18 mouse cellular contexts compared by ENCODE assay signal in genomic region chr8:93920590-93920948, GRCm38 (mm10).
DNase-seq lines count a peak whose midpoint lies in the region; ATAC-seq and TF ChIP-seq lines count a peak whose summit lies in the region.
"Had no signal": no experiment of that assay in that cellular context is flagged by ENCODE, and none has a peak within 500 bp of the region (broad histone marks: within the 10 kb centered on the region; RNA-seq: fewer than 3 reads in every experiment).

No protein-coding gene starts in this region.

- no peaks in the 10 kb centered on the region for H3K27me3 ChIP-seq in cerebellum, adult 2 months (ENCODE audit: control insufficient read depth, insufficient read depth, low read length)
- no peaks in the 10 kb centered on the region for H3K27me3 ChIP-seq in neural tube, embryonic 13.5 days
- no peaks in the 10 kb centered on the region for H3K27me3 ChIP-seq in hindbrain, embryonic 14.5 days (ENCODE audit: control insufficient read depth, insufficient read depth, low read length)
- no peaks in the 10 kb centered on the region for H3K27me3 ChIP-seq in neural tube, embryonic 15.5 days (replicated peaks)
- H3K27me3 ChIP-seq: liver, embryonic 13.5 days had no signal

- peak; percentile 49 to 63 for DNase-seq in cerebellum, adult 2 months
- DNase-seq in cerebellum, adult 8-10 months, result no peak
- no peak for DNase-seq in neural tube, embryonic 10.5 days (ENCODE audit: extremely low spot score, low spot score)
- DNase-seq in hindbrain, embryonic 14.5 days (ENCODE audit: low spot score), result no peak
- DNase-seq in kidney, postnatal 10 days, result no peak
- no peak for DNase-seq in adrenal gland, adult (ENCODE audit: inconsistent age in 2 of 2, low spot score in 1 of 2)
- DNase-seq: gastrocnemius, postnatal 14 days; heart, postnatal 14 days; kidney, adult 18-20 months; kidney, postnatal 4 days; layer of hippocampus, postnatal 36 days; liver, embryonic 13.5 days; right cerebral cortex, postnatal 4 days; thymus, adult 18-20 months had no signal

- WGBS in cerebellum, adult 2 months, result 28% methylated on average over 7 of the region's 7 CpGs
- 76% methylated on average over 7 of the region's 7 CpGs for WGBS in neural tube, embryonic 13.5 days
- 69% methylated on average over 7 of the region's 7 CpGs for WGBS in hindbrain, embryonic 14.5 days
- WGBS in neural tube, embryonic 15.5 days, result 75% methylated on average over 7 of the region's 7 CpGs

- H3K9me3 ChIP-seq in neural tube, embryonic 13.5 days, result no peaks in the 10 kb centered on the region
- no peaks in the 10 kb centered on the region for H3K9me3 ChIP-seq in hindbrain, embryonic 14.5 days (ENCODE audit: control insufficient read depth, low read length)
- H3K9me3 ChIP-seq in neural tube, embryonic 15.5 days (replicated peaks), result no peaks in the 10 kb centered on the region
- H3K9me3 ChIP-seq: heart, embryonic 10.5 days; liver, embryonic 13.5 days had no signal

- TF ChIP-seq POLR2A in cerebellum, adult 2 months (IDR thresholded peaks at IDR 0.05; ENCODE audit: borderline replicate concordance, insufficient read depth, low read length), result no peak

- H3K27ac ChIP-seq in cerebellum, adult 2 months (ENCODE audit: insufficient read depth, low read length), result peak overlapping the region; percentile 94
- peak overlapping the region; percentile 89 for H3K27ac ChIP-seq in neural tube, embryonic 13.5 days (replicated peaks)
- peak overlapping the region; percentile 91; the same call in 1 of the 2 replicates for H3K27ac ChIP-seq in hindbrain, embryonic 14.5 days
- peak overlapping the region; percentile 84 for H3K27ac ChIP-seq in neural tube, embryonic 15.5 days (replicated peaks)
- H3K27ac ChIP-seq: heart, embryonic 10.5 days; liver, embryonic 13.5 days had no signal

- no peak overlapping the region for H3K4me2 ChIP-seq in neural tube, embryonic 13.5 days
- H3K4me2 ChIP-seq in hindbrain, embryonic 14.5 days (replicated peaks), result no peak overlapping the region
- H3K4me2 ChIP-seq in neural tube, embryonic 15.5 days, result no peak overlapping the region
- H3K4me2 ChIP-seq: liver, embryonic 13.5 days had no signal

- H3K4me1 ChIP-seq in cerebellum, adult 2 months (ENCODE audit: control insufficient read depth, insufficient read depth, low read length), result peaks cover 82% of the 10 kb centered on the region
- peaks cover 91% of the 10 kb centered on the region for H3K4me1 ChIP-seq in neural tube, embryonic 13.5 days (replicated peaks)
- H3K4me1 ChIP-seq in hindbrain, embryonic 14.5 days (replicated peaks; ENCODE audit: control insufficient read depth, insufficient read depth, low read length), result peaks cover 85% of the 10 kb centered on the region
- peaks cover 66% of the 10 kb centered on the region for H3K4me1 ChIP-seq in neural tube, embryonic 15.5 days
- H3K4me1 ChIP-seq: liver, embryonic 13.5 days had no signal

- TF ChIP-seq CTCF in cerebellum, adult 2 months (IDR thresholded peaks at IDR 0.05; ENCODE audit: borderline replicate concordance, insufficient read depth, low read depth, low read length), result no peak

- no peak overlapping the region for H3K4me3 ChIP-seq in cerebellum, adult 2 months (replicated peaks; ENCODE audit: insufficient read depth, low read depth, low read length)
- no peak overlapping the region for H3K4me3 ChIP-seq in neural tube, embryonic 13.5 days
- H3K4me3 ChIP-seq in hindbrain, embryonic 14.5 days (replicated peaks; ENCODE audit: low read length), result no peak overlapping the region
- no peak overlapping the region for H3K4me3 ChIP-seq in neural tube, embryonic 15.5 days (replicated peaks)
- H3K4me3 ChIP-seq: heart, embryonic 10.5 days; liver, embryonic 13.5 days; myocyte had no signal

- peaks cover 11% of the 10 kb centered on the region; the same call in 1 of the 2 replicates for H3K36me3 ChIP-seq in neural tube, embryonic 13.5 days
- H3K36me3 ChIP-seq in hindbrain, embryonic 14.5 days (replicated peaks; ENCODE audit: control insufficient read depth, insufficient read depth), result no peaks in the 10 kb centered on the region
- H3K36me3 ChIP-seq in neural tube, embryonic 15.5 days, result no peaks in the 10 kb centered on the region
- H3K36me3 ChIP-seq: heart, embryonic 10.5 days; liver, embryonic 13.5 days had no signal

- ATAC-seq in neural tube, embryonic 13.5 days (ENCODE audit: low read depth), result no peak
- ATAC-seq in hindbrain, embryonic 14.5 days (ENCODE audit: low FRiP score), result no peak
- ATAC-seq in neural tube, embryonic 15.5 days (ENCODE audit: low FRiP score), result no peak

- H3K9ac ChIP-seq in neural tube, embryonic 13.5 days, result no peak overlapping the region
- H3K9ac ChIP-seq in hindbrain, embryonic 14.5 days, result peak overlapping the region; percentile 6; the same call in 1 of the 2 replicates
- no peak overlapping the region for H3K9ac ChIP-seq in neural tube, embryonic 15.5 days (replicated peaks)
- H3K9ac ChIP-seq: liver, embryonic 13.5 days had no signal

Comparison
In these comparisons a context has a peak if more than half of its experiments do, and no peak if none do; other contexts are left out.
1. DNase-seq: peak in cerebellum, adult 2 months (2 of 2); none in cerebellum, adult 8-10 months (single experiment), neural tube, embryonic 10.5 days (single experiment), hindbrain, embryonic 14.5 days (single experiment), kidney, postnatal 10 days (single experiment) and adrenal gland, adult (0 of 2).
2. Peak in every context shown above with its lines, with median percentiles within 50 percentile points of each other: H3K27ac ChIP-seq.